Mouse (Mus musculus) neural tube, embryonic 14.5 days (tissue): Measurements from ENCODE around the gene Src. TPM values are rescaled to one million over a fixed set of nuclear protein-coding genes. Genes with fewer than 3 reads are reported as not detected.

Experiments
- ATAC-seq: fragments of 200-750 bp; cut with Nextera tagmentation; 2 replicates; pipeline ENCODE4 v1.8.0; 2017; ENCODE audit warnings: low read depth, mild to moderate bottlenecking, moderate TSS enrichment, moderate library complexity
- H3K27ac ChIP-seq: fragments of 300-500 bp; sonication (generic); 2 replicates; pipeline ENCODE4 v1.5.1; 2014; ENCODE audit warnings: low read depth, mild to moderate bottlenecking, control low read depth, low read length, moderate library complexity, mixed read lengths
- H3K27me3 ChIP-seq: fragments of 300-500 bp; sonication (generic); 2 replicates; pipeline ENCODE4 v1.6.1; 2014; ENCODE audit warnings: low read length; ENCODE audit not compliant: control insufficient read depth, insufficient read depth
- H3K36me3 ChIP-seq: fragments of 300-500 bp; sonication (generic); 2 replicates; pipeline ENCODE4 v1.6.1; 2014; ENCODE audit warnings: low read length, mixed read lengths; ENCODE audit not compliant: control insufficient read depth, insufficient read depth
- H3K4me1 ChIP-seq: fragments of 300-500 bp; sonication (generic); 2 replicates; pipeline ENCODE4 v1.6.1; 2014; ENCODE audit warnings: low read length; ENCODE audit not compliant: control insufficient read depth, insufficient read depth
- H3K4me2 ChIP-seq: fragments of 300-500 bp; sonication (generic); 2 replicates; pipeline ENCODE4 v1.6.1; 2014; ENCODE audit warnings: mild to moderate bottlenecking, low read depth, low read length, control low read depth
- H3K4me3 ChIP-seq: fragments of 300-500 bp; sonication (generic); 2 replicates; pipeline ENCODE4 v1.5.1; 2014; ENCODE audit warnings: low read depth, low read length, control low read depth, mixed read lengths
- H3K9ac ChIP-seq: fragments of 300-500 bp; sonication (generic); replicated peaks from 2 replicates; pipeline ENCODE4 v1.6.1; 2014; ENCODE audit warnings: low read depth, mild to moderate bottlenecking, control low read depth, low read length, mixed read lengths
- H3K9me3 ChIP-seq: fragments of 300-500 bp; sonication (generic); 2 replicates; pipeline ENCODE4 v1.6.1; 2016; ENCODE audit warnings: low read length; ENCODE audit not compliant: control insufficient read depth
- WGBS: fragments of 180-500 bp; shearing (Covaris S2); extraction: QIAGEN DNeasy Blood & Tissue Kit; methylation state at CpG from one replicate; pipeline ENCODE4 v1.1.7; 2014; 5-methylcytosine and 5-hydroxymethylcytosine counted together
- polyA plus RNA-seq: library from polyadenylated mRNA; unstranded; fragments of >200 nt; fragmentation: Nextera tagmentation; extraction: Ambion mirVana; gene quantifications from 2 replicates; pipeline ENCODE4 v1.2.1, GENCODE M21; 2014

Gene Src
- polyA plus RNA-seq, 1 experiment from 2014 or later: 23.9 TPM

GRCm38 (mm10) chr2:157422062-157422655, 3.9 kb downstream of the Src start:
- Histone ChIP-seq H3K27ac (no peak overlapping the region), H3K27me3 (no peaks in the 10 kb centered on the region), H3K9me3 (no peaks in the 10 kb centered on the region), H3K4me1 (peaks cover 33% of the 10 kb centered on the region), H3K4me3 (no peak overlapping the region), H3K4me2 (no peak overlapping the region), H3K36me3 (no peaks in the 10 kb centered on the region), H3K9ac (no peak overlapping the region)
- no peak for ATAC-seq
- WGBS: 75% methylated on average over 11 of the region's 11 CpGs

GRCm38 (mm10) chr2:157422854-157423705, 4.8 kb downstream of the Src start:
- 37% methylated on average over 11 of the region's 11 CpGs for WGBS
- H3K9ac ChIP-seq: peak overlapping the region; percentile 99
- 0 out of 2 replicates have a peak, but pooled peaks cover 5% of the 10 kb centered on the region for H3K36me3 ChIP-seq
- peak overlapping the region; percentile 86 for H3K4me3 ChIP-seq
- no peaks in the 10 kb centered on the region for H3K27me3 ChIP-seq
- H3K27ac ChIP-seq: peak overlapping the region; percentile 89
- H3K4me1 ChIP-seq: peaks cover 40% of the 10 kb centered on the region
- peak overlapping the region; percentile 93 for H3K4me2 ChIP-seq
- no peak for ATAC-seq
- no peaks in the 10 kb centered on the region for H3K9me3 ChIP-seq

GRCm38 (mm10) chr2:157423706-157424125, 5.5 kb downstream of the Src start:
- 6% methylated on average over 19 of the region's 21 CpGs for WGBS
- peak overlapping the region; percentile 89 for H3K27ac ChIP-seq
- no peak; the same call in 1 of the 2 replicates for ATAC-seq
- 0 out of 2 replicates have a peak, but pooled peaks cover 5% of the 10 kb centered on the region for H3K36me3 ChIP-seq
- H3K9ac ChIP-seq: peak overlapping the region; percentile 99
- no peaks in the 10 kb centered on the region for H3K27me3 ChIP-seq
- peak overlapping the region; percentile 93 for H3K4me2 ChIP-seq
- peaks cover 44% of the 10 kb centered on the region for H3K4me1 ChIP-seq
- peak overlapping the region; percentile 86 for H3K4me3 ChIP-seq
- no peaks in the 10 kb centered on the region for H3K9me3 ChIP-seq

DNA sequence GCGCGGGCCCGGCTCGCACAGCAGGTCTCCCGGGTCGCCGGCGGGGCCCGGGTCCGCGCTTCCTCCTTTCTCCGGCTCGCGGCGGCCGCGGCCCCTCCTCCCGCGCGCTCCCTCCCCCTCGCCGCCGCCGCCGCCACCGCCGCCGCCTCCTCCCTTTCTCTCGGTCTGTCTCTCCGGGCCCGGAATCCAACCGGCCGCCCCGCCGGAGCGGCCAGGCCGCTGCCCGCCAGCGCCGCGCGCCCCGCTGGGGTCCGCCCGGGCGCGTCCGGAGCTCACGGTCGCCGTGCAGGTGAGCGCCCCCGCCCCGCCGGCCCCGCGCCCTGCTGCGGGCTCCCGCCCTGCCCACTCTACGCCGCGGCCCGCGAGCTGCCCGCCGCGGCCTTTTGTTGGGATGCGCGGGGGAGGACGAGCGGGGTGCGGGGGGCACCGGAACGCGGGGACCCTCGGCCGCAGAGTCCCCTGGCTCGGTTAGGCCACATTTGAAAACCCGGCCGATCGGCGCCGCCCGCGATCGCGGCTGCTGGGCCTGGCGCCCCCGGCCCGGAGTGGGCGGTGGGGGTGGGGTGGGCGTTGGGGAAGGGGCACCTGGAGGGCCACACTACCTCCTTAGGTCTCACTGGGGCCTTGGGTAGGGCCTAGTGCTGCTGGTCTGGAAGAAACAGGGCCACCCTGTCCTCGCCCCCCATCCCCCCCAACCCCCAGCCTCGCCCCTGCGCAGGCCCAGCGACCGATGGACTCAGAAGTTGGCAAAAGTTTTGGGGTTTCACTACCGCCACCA, 6.1 kb downstream of the Src start:
- H3K4me2 ChIP-seq: peak overlapping the region; percentile 93
- H3K9ac ChIP-seq: peak overlapping the region; percentile 99
- H3K36me3 ChIP-seq: 0 out of 2 replicates have a peak, but pooled peaks cover 5% of the 10 kb centered on the region
- H3K4me3 ChIP-seq: peak overlapping the region; percentile 86
- no peaks in the 10 kb centered on the region for H3K27me3 ChIP-seq
- no peaks in the 10 kb centered on the region for H3K9me3 ChIP-seq
- ATAC-seq: no peak
- peaks cover 44% of the 10 kb centered on the region for H3K4me1 ChIP-seq
- peak overlapping the region; percentile 89 for H3K27ac ChIP-seq
- WGBS: under 1% methylated on average over 36 of the region's 98 CpGs

DNA sequence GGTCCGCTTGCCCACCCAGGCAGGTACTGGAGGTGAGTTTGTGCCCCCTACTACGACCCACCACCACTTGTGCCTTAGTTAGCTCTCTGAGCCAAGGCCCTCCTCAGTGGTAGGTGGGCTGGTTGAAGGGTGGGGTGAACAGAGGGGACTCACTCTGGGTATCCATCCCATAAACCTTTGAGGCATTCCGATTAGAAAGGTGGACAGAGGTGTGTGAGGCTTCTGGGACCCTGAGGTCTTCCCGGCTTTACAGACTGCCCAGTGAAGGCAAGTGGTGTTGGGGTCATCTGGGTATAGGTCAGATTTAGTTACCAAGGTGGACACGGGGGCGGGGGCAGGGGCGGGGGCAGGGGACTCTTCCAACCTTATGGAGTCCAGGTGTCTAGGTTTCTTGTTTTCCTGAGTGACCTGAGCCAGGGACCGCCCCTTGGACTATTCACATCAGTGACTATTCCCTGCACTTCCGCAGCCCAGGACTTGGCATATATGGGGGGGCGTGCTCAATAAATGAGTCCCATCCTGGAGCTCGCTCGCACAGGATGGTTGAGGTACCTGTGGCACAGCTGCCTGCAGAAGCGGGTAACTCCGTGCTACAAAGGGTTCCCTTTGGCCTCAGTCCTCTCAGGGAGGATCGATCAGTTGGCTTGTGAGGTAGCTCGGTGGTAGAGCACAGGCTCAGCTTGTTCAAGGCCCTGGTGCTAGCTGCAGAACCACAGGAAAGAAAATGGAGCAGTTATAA, 6.8 kb downstream of the Src start:
- Histone ChIP-seq H3K4me2 (peak overlapping the region; percentile 93), H3K9me3 (no peaks in the 10 kb centered on the region), H3K27ac (peak overlapping the region; percentile 89), H3K9ac (peak overlapping the region; percentile 99), H3K27me3 (no peaks in the 10 kb centered on the region), H3K4me3 (peak overlapping the region; percentile 86), H3K36me3 (0 out of 2 replicates have a peak, but pooled peaks cover 5% of the 10 kb centered on the region), H3K4me1 (peaks cover 48% of the 10 kb centered on the region)
- no peak for ATAC-seq
- 56% methylated on average over 16 of the region's 16 CpGs for WGBS

GRCm38 (mm10) chr2:157425643-157425988, 7.4 kb downstream of the Src start:
- H3K4me3 ChIP-seq: peak overlapping the region; percentile 86
- 61% methylated on average over 6 of the region's 6 CpGs for WGBS
- H3K9me3 ChIP-seq: no peaks in the 10 kb centered on the region
- ATAC-seq: no peak
- H3K36me3 ChIP-seq: 0 out of 2 replicates have a peak, but pooled peaks cover 5% of the 10 kb centered on the region
- H3K27ac ChIP-seq: no peak overlapping the region
- H3K9ac ChIP-seq: 0 out of 2 replicates have a peak overlapping the region, but pooled peaks have one; percentile 21
- no peaks in the 10 kb centered on the region for H3K27me3 ChIP-seq
- H3K4me1 ChIP-seq: peaks cover 50% of the 10 kb centered on the region
- peak overlapping the region; percentile 93 for H3K4me2 ChIP-seq

DNA sequence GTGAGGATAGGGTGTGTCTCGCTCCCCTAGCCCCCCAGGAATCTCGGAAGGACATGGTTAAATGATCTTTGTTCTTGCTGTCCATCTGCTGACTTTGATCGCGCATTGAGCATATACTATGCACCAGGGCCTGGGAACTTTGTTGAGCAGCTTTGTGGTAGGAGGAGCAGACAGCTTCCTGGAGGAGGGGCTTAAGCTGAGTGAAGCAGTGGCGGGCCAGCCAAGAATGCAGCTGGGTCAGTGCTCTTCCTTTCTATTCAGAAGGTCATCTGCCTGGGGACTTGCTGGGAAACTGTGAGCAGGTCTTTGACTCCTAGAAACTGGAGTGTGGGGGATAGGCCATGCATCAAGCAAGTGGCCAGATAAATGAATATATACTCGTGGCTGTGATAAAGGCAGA, 7.9 kb downstream of the Src start:
- no peaks in the 10 kb centered on the region for H3K27me3 ChIP-seq
- H3K4me1 ChIP-seq: peaks cover 54% of the 10 kb centered on the region
- no peak overlapping the region for H3K9ac ChIP-seq
- no peak overlapping the region for H3K4me3 ChIP-seq
- no peaks in the 10 kb centered on the region for H3K9me3 ChIP-seq
- H3K36me3 ChIP-seq: 0 out of 2 replicates have a peak, but pooled peaks cover 5% of the 10 kb centered on the region
- H3K4me2 ChIP-seq: peak overlapping the region; percentile 93; the same call in 1 of the 2 replicates
- no peak overlapping the region for H3K27ac ChIP-seq
- whole genome bisulfite sequencing: 72% methylated on average over 6 of the region's 6 CpGs
- ATAC-seq: no peak

- Histone ChIP-seq H3K4me1 (peaks cover 62% of the 10 kb centered on the region), H3K9me3 (no peaks in the 10 kb centered on the region), H3K27ac (no peak overlapping the region), H3K9ac (no peak overlapping the region), H3K4me3 (no peak overlapping the region), H3K27me3 (no peaks in the 10 kb centered on the region), H3K36me3 (0 out of 2 replicates have a peak, but pooled peaks cover 5% of the 10 kb centered on the region), H3K4me2 (no peak overlapping the region)
- no peak for ATAC-seq
- WGBS: 86% methylated on average over 5 of the region's 5 CpGs
Measured at GRCm38 (mm10) chr2:157427164-157427563, 8.9 kb downstream of the Src start.
